Mouse (Mus musculus): Measurements from ENCODE around the gene Ext2. TPM values are rescaled to one million over a fixed set of nuclear protein-coding genes. Genes with fewer than 3 reads are reported as not detected.

The Ext2 gene
- polyA plus RNA-seq, 1 experiment: 78.9 TPM

- Histone ChIP-seq H3K4me3 (no peak overlapping the region), H3K36me3 (ENCODE audit: control insufficient read depth, insufficient read depth) (peaks cover 17% of the 10 kb centered on the region), H3K4me2 (ENCODE audit: low read depth) (no peak overlapping the region), H3K79me2 (ENCODE audit: control insufficient read depth, insufficient read depth) (no peaks in the 10 kb centered on the region), H3ac (ENCODE audit: control insufficient read depth, insufficient read length) (no peak overlapping the region), H3K27me3 (ENCODE audit: control insufficient read depth, insufficient read depth, insufficient read length) (no peaks in the 10 kb centered on the region)
- TF ChIP-seq REST (IDR thresholded peaks at IDR 0.05; ENCODE audit: insufficient read depth, insufficient read length) (no peak), POLR2A (IDR thresholded peaks at IDR 0.05; ENCODE audit: insufficient read length, low read depth) (no peak), POLR2AphosphoS2 (IDR thresholded peaks at IDR 0.05; ENCODE audit: insufficient read length, low read depth) (no peak), MAX (IDR thresholded peaks at IDR 0.05; ENCODE audit: low read depth) (no peak), MYOG (IDR thresholded peaks at IDR 0.05; ENCODE audit: control insufficient read depth in 1 of 3, insufficient read depth in 1 of 3, insufficient read length in 2 of 3, low read depth in 2 of 3) (no peak), E2F4 (IDR thresholded peaks at IDR 0.05; ENCODE audit: insufficient read depth) (no peak), USF1 (IDR thresholded peaks at IDR 0.05; ENCODE audit: low read depth) (no peak), TCF3 (IDR thresholded peaks at IDR 0.05; ENCODE audit: insufficient read length, low read depth) (no peak), CEBPB (IDR thresholded peaks at IDR 0.05; ENCODE audit: insufficient read depth, poor library complexity, severe bottlenecking) (no peak), TCF12 (IDR thresholded peaks at IDR 0.05; ENCODE audit: insufficient read depth, poor library complexity, severe bottlenecking) (no peak), MYOD1 (IDR thresholded peaks at IDR 0.05; ENCODE audit: control insufficient read depth in 1 of 3, insufficient read length in 2 of 3, low read depth in 2 of 3) (no peak), SRF (IDR thresholded peaks at IDR 0.05; ENCODE audit: control insufficient read depth, insufficient read length, low read depth) (no peak)
Measured at GRCm38 (mm10) chr2:93759173-93759572, 63.2 kb downstream of the Ext2 start.

- Histone ChIP-seq H3K27me3 (ENCODE audit: control insufficient read depth, insufficient read depth, insufficient read length) (no peaks in the 10 kb centered on the region), H3K4me3 (no peak overlapping the region), H3K4me2 (ENCODE audit: low read depth) (no peak overlapping the region), H3K79me2 (ENCODE audit: control insufficient read depth, insufficient read depth) (no peaks in the 10 kb centered on the region), H3K36me3 (ENCODE audit: control insufficient read depth, insufficient read depth) (peaks cover 16% of the 10 kb centered on the region), H3ac (ENCODE audit: control insufficient read depth, insufficient read length) (no peak overlapping the region)
- TF ChIP-seq USF1 (IDR thresholded peaks at IDR 0.05; ENCODE audit: low read depth): no peak
- TF ChIP-seq MYOG (IDR thresholded peaks at IDR 0.05; ENCODE audit: control insufficient read depth in 1 of 3, insufficient read depth in 1 of 3, insufficient read length in 2 of 3, low read depth in 2 of 3): no peak
- TF ChIP-seq MYOD1 (IDR thresholded peaks at IDR 0.05; ENCODE audit: control insufficient read depth in 1 of 3, insufficient read length in 2 of 3, low read depth in 2 of 3): no peak
- TF ChIP-seq E2F4 (IDR thresholded peaks at IDR 0.05; ENCODE audit: insufficient read depth): no peak
- TF ChIP-seq MAX (IDR thresholded peaks at IDR 0.05; ENCODE audit: low read depth): no peak
- TF ChIP-seq SRF (IDR thresholded peaks at IDR 0.05; ENCODE audit: control insufficient read depth, insufficient read length, low read depth): no peak
- no peak for TF ChIP-seq REST (IDR thresholded peaks at IDR 0.05; ENCODE audit: insufficient read depth, insufficient read length)
- TF ChIP-seq POLR2A (IDR thresholded peaks at IDR 0.05; ENCODE audit: insufficient read length, low read depth): no peak
- no peak for TF ChIP-seq TCF12 (IDR thresholded peaks at IDR 0.05; ENCODE audit: insufficient read depth, poor library complexity, severe bottlenecking)
Measured at GRCm38 (mm10) chr2:93758298-93758697, 64.1 kb downstream of the Ext2 start.

GRCm38 (mm10) chr2:93754366-93754765 is 68.0 kb downstream of the Ext2 start:
- no peak overlapping the region for H3ac ChIP-seq (ENCODE audit: control insufficient read depth, insufficient read length)
- TF ChIP-seq POLR2AphosphoS2 (IDR thresholded peaks at IDR 0.05; ENCODE audit: insufficient read length, low read depth) (no peak), MYOD1 (IDR thresholded peaks at IDR 0.05; ENCODE audit: control insufficient read depth in 1 of 3, insufficient read length in 2 of 3, low read depth in 2 of 3) (no peak), REST (IDR thresholded peaks at IDR 0.05; ENCODE audit: insufficient read depth, insufficient read length) (no peak), TCF3 (IDR thresholded peaks at IDR 0.05; ENCODE audit: insufficient read length, low read depth) (no peak), SRF (IDR thresholded peaks at IDR 0.05; ENCODE audit: control insufficient read depth, insufficient read length, low read depth) (no peak)
- no peaks in the 10 kb centered on the region for H3K79me2 ChIP-seq (ENCODE audit: control insufficient read depth, insufficient read depth)

GRCm38 (mm10) chr2:93753147-93753758 is 69.1 kb downstream of the Ext2 start:
- Histone ChIP-seq H3K27me3 (ENCODE audit: control insufficient read depth, insufficient read depth, insufficient read length) (no peaks in the 10 kb centered on the region), H3K4me3 (no peak overlapping the region), H3K4me2 (ENCODE audit: low read depth) (no peak overlapping the region), H3ac (ENCODE audit: control insufficient read depth, insufficient read length) (no peak overlapping the region), H3K36me3 (ENCODE audit: control insufficient read depth, insufficient read depth) (no peaks in the 10 kb centered on the region), H3K79me2 (ENCODE audit: control insufficient read depth, insufficient read depth) (no peaks in the 10 kb centered on the region)
- TF ChIP-seq TCF12 (IDR thresholded peaks at IDR 0.05; ENCODE audit: insufficient read depth, poor library complexity, severe bottlenecking) (no peak), TCF3 (IDR thresholded peaks at IDR 0.05; ENCODE audit: insufficient read length, low read depth) (no peak), MYOD1 (IDR thresholded peaks at IDR 0.05; ENCODE audit: control insufficient read depth in 1 of 3, insufficient read length in 2 of 3, low read depth in 2 of 3) (no peak), E2F4 (IDR thresholded peaks at IDR 0.05; ENCODE audit: insufficient read depth) (no peak), MYOG (IDR thresholded peaks at IDR 0.05; ENCODE audit: control insufficient read depth in 1 of 3, insufficient read depth in 1 of 3, insufficient read length in 2 of 3, low read depth in 2 of 3) (no peak), USF1 (IDR thresholded peaks at IDR 0.05; ENCODE audit: low read depth) (no peak), MAX (IDR thresholded peaks at IDR 0.05; ENCODE audit: low read depth) (no peak), CEBPB (IDR thresholded peaks at IDR 0.05; ENCODE audit: insufficient read depth, poor library complexity, severe bottlenecking) (no peak), SRF (IDR thresholded peaks at IDR 0.05; ENCODE audit: control insufficient read depth, insufficient read length, low read depth) (no peak), REST (IDR thresholded peaks at IDR 0.05; ENCODE audit: insufficient read depth, insufficient read length) (no peak), POLR2A (IDR thresholded peaks at IDR 0.05; ENCODE audit: insufficient read length, low read depth) (no peak), POLR2AphosphoS2 (IDR thresholded peaks at IDR 0.05; ENCODE audit: insufficient read length, low read depth) (no peak)

More at GRCm38 (mm10) chr2:93754366-93754765, 68.0 kb downstream of the Ext2 start:
- H3K4me2 ChIP-seq (ENCODE audit: low read depth): no peak overlapping the region
- H3K36me3 ChIP-seq (ENCODE audit: control insufficient read depth, insufficient read depth): no peaks in the 10 kb centered on the region
- H3K4me3 ChIP-seq: no peak overlapping the region
- H3K27me3 ChIP-seq (ENCODE audit: control insufficient read depth, insufficient read depth, insufficient read length): no peaks in the 10 kb centered on the region

All from myocyte (in vitro differentiated cells).